Mouse (Mus musculus) heart, adult 2 months (tissue): ENCODE measurements around the gene Pdcd5. TPM values are rescaled to one million over a fixed set of nuclear protein-coding genes. Genes with fewer than 3 reads are reported as not detected.

Source experiments
- DNase-seq, 2 experiments: peaks; one replicate each; pipeline ENCODE4 v3.0.0; 2021
- H3K27ac ChIP-seq: fragments of 200-600 bp; 2 replicates; pipeline ENCODE4 v1.8.1; 2022
- H3K27me3 ChIP-seq: fragments of 200-500 bp; 2 replicates; pipeline ENCODE4 v1.6.1; 2012; ENCODE audit warnings: mild to moderate bottlenecking, low read length, inconsistent platforms, mixed read lengths; ENCODE audit not compliant: control insufficient read depth, insufficient read depth
- H3K36me3 ChIP-seq: fragments of 200-500 bp; 2 replicates; pipeline ENCODE4 v1.6.1; 2012; ENCODE audit warnings: low read length, inconsistent platforms; ENCODE audit not compliant: control insufficient read depth, insufficient read depth
- H3K4me1 ChIP-seq: fragments of 200-500 bp; 2 replicates; pipeline ENCODE4 v1.6.1; 2011; ENCODE audit warnings: low read length; ENCODE audit not compliant: control insufficient read depth, insufficient read depth
- H3K4me3 ChIP-seq: fragments of 200-600 bp; 2 replicates; pipeline ENCODE4 v1.8.1; 2022
- H3K79me2 ChIP-seq: fragments of 200-500 bp; replicated peaks from 2 replicates; pipeline ENCODE4 v1.6.1; 2012; ENCODE audit warnings: mild to moderate bottlenecking, inconsistent platforms, low read length, moderate library complexity, mixed read lengths; ENCODE audit not compliant: control insufficient read depth, insufficient read depth
- H3K9ac ChIP-seq: fragments of 200-500 bp; 2 replicates; pipeline ENCODE4 v1.6.1; 2012; ENCODE audit warnings: low read depth, mild to moderate bottlenecking, control low read depth, inconsistent platforms, low read length, mixed read lengths
- CTCF ChIP-seq: fragments of 200-600 bp; IDR thresholded peaks from 2 replicates; pipeline ENCODE4 v1.8.1; 2022; ENCODE audit warnings: antibody characterized with exemption, mild to moderate bottlenecking, moderate library complexity
- EP300 ChIP-seq: fragments of 200-500 bp; IDR thresholded peaks from 2 replicates; pipeline ENCODE4 v1.6.1; 2011; ENCODE audit warnings: low read depth, low read length, control low read depth; ENCODE audit not compliant: insufficient read depth
- POLR2A ChIP-seq: fragments of 200-500 bp; IDR thresholded peaks from 2 replicates; pipeline ENCODE4 v1.6.1; 2011; ENCODE audit warnings: mild to moderate bottlenecking, low read depth, low read length, control low read depth; ENCODE audit not compliant: insufficient read depth
- WGBS: fragments of 180-500 bp; shearing (Covaris S2); methylation state at CpG from one replicate; pipeline ENCODE4 v1.1.7; 2018; 5-methylcytosine and 5-hydroxymethylcytosine counted together
- intact Hi-C: fragments of 180-260 bp; cut with DNase I; formaldehyde crosslinking; loops from one replicate; pipeline ENCODE4 v1.15.1; 2025
- polyA plus RNA-seq: library from polyadenylated mRNA; depleted of rRNA; stranded (reverse); fragments of >200 nt; gene quantifications from 2 replicates; pipeline ENCODE4 v1.2.3, GENCODE M21; 2012
- total RNA-seq, 2 experiments: library from RNA; stranded (reverse); gene quantifications; 2 replicates each; pipeline ENCODE4 v1.2.3; 2021

Pdcd5 gene
- total and polyA plus RNA-seq, 3 experiments, result 48.6 to 118 (median 104) TPM

- H3K27me3 ChIP-seq, result no peaks in the 10 kb centered on the region
- TF ChIP-seq EP300 (no peak), POLR2A (no peak), CTCF (no peak)
- no peaks in the 10 kb centered on the region for H3K4me1 ChIP-seq
- DNase-seq, result no peak
- H3K9ac ChIP-seq, result no peak overlapping the region
- H3K79me2 ChIP-seq, result no peaks in the 10 kb centered on the region
- 64% methylated on average over 9 of the region's 9 CpGs for WGBS
- no peak overlapping the region for H3K27ac ChIP-seq
- no peaks in the 10 kb centered on the region for H3K36me3 ChIP-seq
- no peak overlapping the region for H3K4me3 ChIP-seq
- intact Hi-C loops, result loop anchor here (5.0 kb wide), 1 partner anchor 61 kb away; the partner anchor contains the start of genes Ankrd27 and Rgs9bp
Measured at GRCm38 (mm10) chr7:35648239-35649069, 1.1 kb upstream of the Pdcd5 start.

GRCm38 (mm10) chr7:35646317-35647081 is 822 bp downstream of the Pdcd5 start:
- 8% methylated on average over 34 of the region's 34 CpGs for WGBS
- H3K4me3 ChIP-seq, result peak overlapping the region; percentile 62
- no peaks in the 10 kb centered on the region for H3K4me1 ChIP-seq
- peak in 1 of 2 experiments; percentile 39 for DNase-seq
- no peaks in the 10 kb centered on the region for H3K27me3 ChIP-seq
- H3K36me3 ChIP-seq, result no peaks in the 10 kb centered on the region
- no peaks in the 10 kb centered on the region for H3K79me2 ChIP-seq
- intact Hi-C loops, result loop anchor here (5.0 kb wide), 1 partner anchor 59 kb away; the partner anchor contains the start of genes Ankrd27 and Rgs9bp
- TF ChIP-seq EP300 (no peak), POLR2A (no peak), CTCF (no peak)
- peak overlapping the region; percentile 81 for H3K27ac ChIP-seq
- H3K9ac ChIP-seq, result peak overlapping the region; percentile 90

- DNase-seq, result no peak
- Histone ChIP-seq H3K27me3 (no peaks in the 10 kb centered on the region), H3K4me3 (no peak overlapping the region), H3K36me3 (no peaks in the 10 kb centered on the region), H3K27ac (no peak overlapping the region), H3K79me2 (no peaks in the 10 kb centered on the region), H3K4me1 (no peaks in the 10 kb centered on the region), H3K9ac (no peak overlapping the region)
- intact Hi-C loops, result no loop called here
- no peak for TF ChIP-seq CTCF
- no peak for TF ChIP-seq EP300
- no peak for TF ChIP-seq POLR2A
- 32% methylated on average over 6 of the region's 6 CpGs for WGBS
Measured at GRCm38 (mm10) chr7:35640072-35640471, 7.2 kb downstream of the Pdcd5 start.

GRCm38 (mm10) chr7:35636874-35637273 is 10.4 kb downstream of the Pdcd5 start:
- no peak overlapping the region for H3K9ac ChIP-seq
- TF ChIP-seq CTCF (no peak), POLR2A (no peak), EP300 (no peak)
- no peaks in the 10 kb centered on the region for H3K36me3 ChIP-seq
- H3K4me1 ChIP-seq, result no peaks in the 10 kb centered on the region
- no peaks in the 10 kb centered on the region for H3K27me3 ChIP-seq
- intact Hi-C loops, result loop anchor here (2.0 kb wide), 1 partner anchor 90 kb away; no protein-coding TSS in a partner anchor
- no peak for DNase-seq
- no peaks in the 10 kb centered on the region for H3K79me2 ChIP-seq
- no peak overlapping the region for H3K4me3 ChIP-seq
- WGBS, result 96% methylated on average over 9 of the region's 9 CpGs
- no peak overlapping the region for H3K27ac ChIP-seq

GRCm38 (mm10) chr7:35636229-35636628 is 11.1 kb downstream of the Pdcd5 start:
- H3K4me3 ChIP-seq, result no peak overlapping the region
- WGBS, result 61% methylated on average over 6 of the region's 6 CpGs
- H3K4me1 ChIP-seq, result no peaks in the 10 kb centered on the region
- no peak overlapping the region for H3K27ac ChIP-seq
- peak in 1 of 2 experiments; percentile 27 for DNase-seq
- no peak overlapping the region for H3K9ac ChIP-seq
- H3K27me3 ChIP-seq, result no peaks in the 10 kb centered on the region
- intact Hi-C loops, result loop anchor here (2.0 kb wide), 1 partner anchor 89 kb away; no protein-coding TSS in a partner anchor
- H3K79me2 ChIP-seq, result no peaks in the 10 kb centered on the region
- peak; percentile 75 for TF ChIP-seq CTCF
- no peak for TF ChIP-seq EP300
- no peaks in the 10 kb centered on the region for H3K36me3 ChIP-seq

GRCm38 (mm10) chr7:35628496-35628895 is 18.8 kb downstream of the Pdcd5 start:
- Histone ChIP-seq H3K27me3 (no peaks in the 10 kb centered on the region), H3K9ac (no peak overlapping the region), H3K36me3 (no peaks in the 10 kb centered on the region), H3K4me1 (no peaks in the 10 kb centered on the region), H3K79me2 (no peaks in the 10 kb centered on the region), H3K27ac (no peak overlapping the region), H3K4me3 (no peak overlapping the region)
- no peak for TF ChIP-seq EP300
- peak; percentile 68 for TF ChIP-seq CTCF
- WGBS, result 77% methylated on average over 5 of the region's 5 CpGs
- intact Hi-C loops, result no loop called here
- DNase-seq, result no peak
